Mouse (Mus musculus) cerebellum, postnatal 4 days (tissue): ENCODE results near the gene Snrnp200.
"Not testable (repeated sequence)": the region's sequence is repeated elsewhere in the genome, so short reads cannot be mapped to it uniquely, and the experiment has no call there.

Experiments
- DNase-seq, 2 experiments: peaks; one replicate each; pipeline ENCODE4 v3.0.0; 2022; ENCODE audit warnings: low spot score in 2 of 2, mixed read lengths in 1 of 2

Snrnp200 gene

GRCm38 (mm10) chr2:127252787-127253186 lies 44.6 kb downstream of the Snrnp200 start:
- DNase-seq = no peak

- DNase-seq = no peak
These were observed 46.5 kb downstream of the Snrnp200 start for GRCm38 (mm10) chr2:127254604-127255134.

GRCm38 (mm10) chr2:127255294-127255693 lies 47.1 kb downstream of the Snrnp200 start:
- no peak for DNase-seq

- DNase-seq = no peak
These were observed 51.2 kb downstream of the Snrnp200 start for GRCm38 (mm10) chr2:127259340-127259739.

GRCm38 (mm10) chr2:127262480-127262879 lies 54.3 kb downstream of the Snrnp200 start:
- DNase-seq = no peak

GRCm38 (mm10) chr2:127267854-127268253 lies 59.7 kb downstream of the Snrnp200 start:
- no peak for DNase-seq

- peak; percentile 91 to 93 for DNase-seq
These were observed 61.5 kb downstream of the Snrnp200 start, which contains the start of gene Stard7 for GRCm38 (mm10) chr2:127269491-127270299. Stard7 (plus strand) TSS chr2:127270218.

- DNase-seq = peak; percentile 65 to 83
These were observed 62.3 kb downstream of the Snrnp200 start for GRCm38 (mm10) chr2:127270300-127271041.

GRCm38 (mm10) chr2:127271042-127271515 lies 62.9 kb downstream of the Snrnp200 start:
- no peak for DNase-seq

- DNase-seq = not testable (repeated sequence)
These were observed 63.9 kb downstream of the Snrnp200 start for GRCm38 (mm10) chr2:127272049-127272448.

- no peak for DNase-seq
These were observed 64.6 kb downstream of the Snrnp200 start for GRCm38 (mm10) chr2:127272806-127273205.

GRCm38 (mm10) chr2:127274590-127274989 lies 66.4 kb downstream of the Snrnp200 start:
- no peak for DNase-seq

- no peak for DNase-seq
These were observed 67.5 kb downstream of the Snrnp200 start for GRCm38 (mm10) chr2:127275551-127276320.

GRCm38 (mm10) chr2:127278162-127278561 lies 70.0 kb downstream of the Snrnp200 start:
- DNase-seq = no peak
